Mouse (Mus musculus) urinary bladder, postnatal 14 days (tissue): Measurements from ENCODE around the gene Nhlrc4.

ENCODE experiments used
- DNase-seq: peaks from one replicate; pipeline ENCODE4 v3.0.0; 2021; ENCODE audit warnings: low spot score

Gene Nhlrc4

DNA sequence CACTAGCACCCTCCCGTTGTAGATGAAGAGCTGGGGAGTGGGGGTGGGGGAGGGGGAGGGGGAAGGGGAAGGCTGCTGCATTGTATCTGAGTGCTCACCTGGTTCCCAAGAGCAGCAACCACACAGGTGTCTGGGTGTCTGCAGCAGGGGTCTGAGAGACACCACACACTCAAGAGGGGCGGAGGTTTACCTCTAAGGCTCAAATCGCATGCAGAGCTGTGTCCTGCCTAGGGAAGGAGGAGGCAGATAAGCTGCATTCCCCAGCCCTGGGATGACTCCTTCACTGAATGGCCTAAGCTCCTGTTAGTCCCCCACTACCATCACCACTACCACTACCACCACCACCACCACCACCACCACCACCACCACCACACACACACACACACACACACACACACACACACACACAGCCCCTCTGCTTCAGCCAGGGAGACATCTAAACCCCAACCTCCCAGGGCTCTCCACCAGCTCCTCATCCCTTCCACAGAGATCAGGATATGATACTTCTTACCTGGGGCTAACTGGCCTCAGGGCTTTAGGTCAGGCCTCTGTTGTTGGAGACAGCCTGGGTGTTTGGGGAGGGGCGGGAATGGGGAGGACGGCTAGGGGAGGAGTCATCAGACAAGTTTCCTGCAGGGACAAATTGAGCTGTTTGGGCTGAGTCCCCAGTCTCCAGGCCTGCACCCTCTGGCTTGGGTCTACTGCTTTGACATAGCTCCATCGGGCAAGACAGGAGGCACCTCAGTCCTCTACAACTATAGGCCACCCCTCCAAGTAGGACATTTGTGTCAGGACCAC is at the start of gene Nhlrc4, which contains the start of gene Pigq:
Gene Nhlrc4 (minus strand): TSS at position 596 of the 798 bp plus-strand sequence.
Gene Pigq (minus strand): TSS at position 571 of the 798 bp plus-strand sequence.
- DNase-seq = no peak

DNA sequence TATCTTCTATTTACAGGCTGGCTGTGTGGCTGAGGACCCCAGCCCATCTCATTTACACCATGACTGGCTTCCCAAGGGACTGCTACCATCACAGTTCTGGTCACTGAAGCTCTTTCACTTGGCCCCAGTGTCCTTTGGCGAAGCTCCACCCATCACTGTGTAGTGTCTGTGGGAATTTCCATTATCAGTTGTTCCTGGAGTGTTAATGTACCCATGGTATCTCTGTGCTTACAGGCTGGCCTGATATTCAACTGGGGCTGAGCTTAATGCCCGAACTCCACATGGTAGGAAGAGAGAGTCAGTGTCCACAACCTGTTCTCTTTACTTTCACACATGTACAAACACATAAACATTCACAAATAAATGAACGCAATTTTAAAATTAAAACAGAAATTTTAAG is 48.7 kb upstream of the Nhlrc4 start:
- DNase-seq = no peak

DNA sequence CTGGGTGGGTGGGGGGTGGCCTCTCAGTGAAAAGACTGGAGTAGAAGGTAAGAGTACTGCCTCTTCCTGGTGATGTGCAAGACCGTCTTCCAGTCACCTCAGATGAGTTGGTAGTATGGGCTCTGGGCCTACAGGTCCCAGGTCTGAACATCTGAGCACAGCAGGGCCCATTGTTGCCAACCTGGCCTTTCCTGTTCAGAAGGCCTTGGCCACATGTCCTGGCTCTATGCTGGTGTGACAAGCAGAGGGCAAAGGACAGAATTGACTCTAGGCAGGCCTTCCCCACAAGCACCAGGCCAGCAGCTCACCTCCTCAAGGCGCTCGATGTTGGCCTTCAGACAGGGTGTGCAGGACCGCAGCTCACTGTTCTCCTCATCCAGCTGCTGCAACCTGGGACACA is 47.5 kb upstream of the Nhlrc4 start:
- DNase-seq = no peak

DNA sequence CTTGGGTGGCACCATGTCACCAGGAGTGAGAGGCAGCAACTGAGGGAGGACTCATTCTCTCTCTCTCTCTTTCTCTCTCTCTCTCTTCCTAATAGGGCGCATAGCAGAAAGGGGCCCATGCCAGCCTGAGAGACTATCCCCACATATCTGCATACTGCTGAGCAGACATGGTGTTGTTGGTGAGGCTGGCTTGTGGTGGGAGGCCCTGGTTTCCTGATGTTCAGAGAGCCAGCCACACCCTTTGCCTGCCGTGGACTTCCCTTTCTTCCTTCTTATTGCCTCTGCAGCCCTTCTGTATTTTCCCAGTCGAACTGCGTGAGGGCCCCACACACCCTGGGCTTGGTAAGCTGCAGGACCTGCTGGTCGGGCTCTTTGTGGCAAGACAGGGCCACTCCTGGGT is 45.6 kb upstream of the Nhlrc4 start:
- DNase-seq = no peak

DNA sequence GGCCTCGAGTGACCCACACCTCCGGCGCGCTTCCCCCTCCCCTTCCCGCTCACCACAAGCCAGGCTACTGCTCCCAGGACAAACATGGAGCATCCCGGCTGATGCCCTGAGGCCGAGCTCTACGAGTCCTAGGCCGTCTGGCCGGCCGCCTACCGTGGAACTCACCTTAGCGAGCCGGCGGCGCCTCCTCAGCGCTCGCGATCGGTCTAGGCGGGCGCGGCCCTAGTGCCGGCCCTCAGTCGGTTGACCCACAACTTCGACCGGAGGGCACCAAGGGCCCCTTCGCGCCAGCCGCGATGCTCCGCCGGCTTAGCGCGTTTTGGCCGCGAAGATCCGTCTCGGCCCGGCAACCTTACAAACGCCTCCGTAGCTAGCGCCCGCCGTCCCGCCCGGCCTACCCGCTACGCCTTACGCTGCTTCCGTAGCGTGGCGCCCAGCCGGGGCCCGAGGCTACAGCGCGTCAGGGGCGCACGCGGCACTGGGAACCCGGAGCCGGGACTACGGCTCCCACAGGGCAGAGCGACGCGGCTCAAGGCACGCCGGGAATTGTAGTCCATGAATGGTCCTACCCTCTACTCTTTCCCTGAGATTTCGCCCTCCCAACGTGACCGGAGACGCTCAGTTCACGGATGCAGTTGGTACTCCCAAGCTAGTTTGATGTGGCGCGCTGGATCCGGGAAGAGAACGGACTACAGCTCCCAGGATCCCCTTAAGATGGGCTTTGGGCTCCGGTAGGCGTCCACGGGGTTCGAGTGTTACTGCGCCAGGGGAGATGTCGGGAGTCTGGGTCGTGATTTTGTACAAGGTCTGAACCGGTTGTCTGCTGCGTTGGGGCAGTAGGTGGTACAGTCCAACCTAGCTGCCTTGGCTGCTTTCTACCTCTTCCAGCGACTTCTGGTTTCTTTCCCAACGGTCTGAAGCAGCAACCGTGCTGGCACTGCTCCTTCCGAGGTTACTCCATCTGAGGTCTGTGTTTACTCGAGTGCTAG is 40.8 kb upstream of the Nhlrc4 start, which contains the start of gene Capn15:
Gene Capn15 (minus strand): TSS at position 491 of the 989 bp plus-strand sequence.
- peak; percentile 93 for DNase-seq

DNA sequence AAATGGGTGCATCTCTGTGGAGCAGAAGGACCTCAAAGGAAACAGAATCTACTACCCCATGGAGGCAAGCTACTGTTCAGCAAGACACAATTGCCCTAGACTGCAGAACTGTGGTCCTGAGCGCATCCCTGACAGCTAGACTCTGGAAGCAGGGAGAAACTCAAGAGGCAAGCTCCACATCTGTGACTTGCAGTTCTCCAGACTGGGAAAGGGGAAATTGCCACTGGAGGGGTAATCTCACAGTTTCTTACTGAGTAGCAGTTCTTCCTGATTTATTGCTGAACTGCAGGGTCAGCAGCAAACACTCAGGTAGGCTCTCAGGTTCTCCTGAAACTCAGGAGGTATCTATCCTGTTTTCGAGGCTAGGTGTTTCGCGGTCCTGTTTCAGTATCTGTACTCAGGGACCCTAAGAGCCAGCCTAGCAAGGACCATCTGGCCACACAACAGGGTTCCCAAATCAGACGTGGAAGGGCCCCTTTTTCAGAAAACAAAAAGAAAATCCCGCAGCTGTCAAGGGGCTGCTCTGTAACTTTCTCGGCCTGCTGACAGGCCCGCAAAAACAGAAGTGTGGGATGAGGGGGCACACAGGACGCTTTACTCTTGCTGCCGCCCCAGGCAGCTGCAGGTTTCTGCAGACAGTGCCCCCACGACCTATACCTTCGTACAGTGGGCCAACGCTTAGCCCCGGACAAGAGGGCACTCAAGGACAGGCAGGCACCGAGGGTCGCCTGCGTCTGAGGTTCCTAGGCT is 40.0 kb upstream of the Nhlrc4 start:
- DNase-seq = no peak

DNA sequence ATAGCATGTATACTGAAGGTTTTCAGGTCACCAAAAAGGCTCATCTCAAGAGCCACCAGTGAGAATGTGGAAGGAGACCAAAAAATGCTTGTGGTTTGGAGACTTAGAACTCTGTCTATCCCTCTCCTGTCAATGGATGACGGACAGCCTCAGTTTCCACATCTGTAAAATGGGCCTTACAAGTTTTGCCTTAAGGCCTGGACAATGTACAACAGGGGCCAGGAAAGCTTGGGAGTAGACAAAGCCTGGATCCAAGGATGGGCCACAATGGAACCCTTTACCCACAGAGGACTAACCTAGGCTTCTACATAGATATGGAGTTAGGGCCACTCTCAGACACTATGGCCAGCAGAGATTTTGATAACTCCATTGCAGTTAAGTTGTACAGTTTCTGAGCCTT is 39.3 kb upstream of the Nhlrc4 start:
- DNase-seq = no peak

DNA sequence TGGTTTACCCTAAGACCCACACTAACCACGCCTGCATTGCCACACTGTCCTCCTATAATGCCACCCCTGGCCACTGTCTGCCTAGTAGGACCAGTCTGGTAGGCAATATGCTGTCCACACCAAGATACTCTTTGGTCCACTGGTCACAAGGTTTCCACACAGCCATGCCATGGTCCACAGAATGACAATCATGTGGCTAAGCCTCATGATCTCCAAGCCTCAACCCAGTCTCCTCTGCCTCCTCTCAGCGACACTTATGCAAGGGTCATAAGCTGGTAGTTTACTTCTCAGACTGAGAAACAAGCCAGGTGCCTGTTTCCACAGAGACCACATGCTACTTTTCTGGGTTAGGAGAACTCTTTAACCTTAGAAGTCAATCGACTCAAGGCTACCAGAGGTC is 38.2 kb upstream of the Nhlrc4 start:
- no peak for DNase-seq

DNA sequence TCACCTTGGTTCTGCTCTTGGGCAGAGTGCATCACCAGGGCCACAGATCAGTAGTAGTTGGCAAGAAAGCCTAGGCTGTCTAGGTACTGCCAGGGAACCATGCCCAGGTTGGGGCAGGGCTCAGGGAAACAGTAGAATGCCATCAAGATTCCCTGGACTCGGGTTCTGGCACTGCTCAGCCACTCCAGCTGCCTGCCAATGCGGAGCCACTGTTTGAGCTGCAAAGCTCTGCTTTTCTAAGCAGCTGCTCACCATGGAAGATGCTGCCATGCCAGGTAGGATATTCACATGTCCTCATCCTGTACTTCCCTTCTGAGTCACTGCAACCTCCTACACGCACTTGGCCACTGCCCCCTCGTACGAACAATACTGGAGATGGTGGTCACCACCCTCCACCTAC is 36.1 kb upstream of the Nhlrc4 start:
- peak; percentile 29 for DNase-seq

DNA sequence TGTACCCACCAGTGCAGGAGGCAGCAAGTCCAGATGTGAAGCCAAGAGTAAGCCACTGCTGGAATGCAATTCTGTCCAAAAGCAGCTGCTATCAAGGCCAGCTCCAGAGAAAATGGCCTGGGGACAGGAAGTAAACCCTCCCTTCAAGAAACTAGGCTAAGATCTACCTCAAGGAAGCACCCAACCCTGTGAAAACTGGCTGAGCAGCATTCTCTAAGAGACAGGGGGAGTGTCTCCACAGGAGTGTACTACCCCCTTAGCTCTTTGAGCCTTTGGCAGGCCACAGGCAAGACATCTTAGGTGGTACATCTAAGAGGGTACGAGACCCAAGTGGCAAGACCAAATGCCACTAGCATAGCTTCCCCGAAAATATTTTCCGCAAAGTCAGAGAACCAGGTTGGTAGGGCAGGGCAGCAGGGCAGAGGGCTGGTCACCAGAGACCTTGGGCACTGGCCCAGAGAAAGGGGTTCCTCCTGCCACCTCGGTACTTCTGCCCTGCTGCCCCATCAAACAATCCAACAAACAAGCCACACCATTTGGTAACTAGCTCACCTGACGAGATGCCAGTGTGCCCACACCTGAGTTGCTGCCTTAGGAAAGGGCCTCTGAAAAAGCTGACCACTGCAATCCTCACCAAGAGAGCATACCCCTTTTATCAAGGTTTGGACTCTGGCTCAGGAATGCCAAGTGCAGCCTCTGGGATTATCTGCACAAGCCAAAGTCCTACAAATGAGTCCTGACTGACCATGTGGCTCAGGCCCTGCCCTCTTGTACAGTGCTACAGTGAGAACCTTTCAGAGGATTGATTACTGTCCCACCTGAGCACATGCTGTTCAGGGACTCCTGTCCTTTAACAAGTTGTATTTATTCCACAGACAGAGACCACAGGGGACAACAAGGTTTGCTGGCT is 35.3 kb upstream of the Nhlrc4 start:
- peak; percentile 60 for DNase-seq

DNA sequence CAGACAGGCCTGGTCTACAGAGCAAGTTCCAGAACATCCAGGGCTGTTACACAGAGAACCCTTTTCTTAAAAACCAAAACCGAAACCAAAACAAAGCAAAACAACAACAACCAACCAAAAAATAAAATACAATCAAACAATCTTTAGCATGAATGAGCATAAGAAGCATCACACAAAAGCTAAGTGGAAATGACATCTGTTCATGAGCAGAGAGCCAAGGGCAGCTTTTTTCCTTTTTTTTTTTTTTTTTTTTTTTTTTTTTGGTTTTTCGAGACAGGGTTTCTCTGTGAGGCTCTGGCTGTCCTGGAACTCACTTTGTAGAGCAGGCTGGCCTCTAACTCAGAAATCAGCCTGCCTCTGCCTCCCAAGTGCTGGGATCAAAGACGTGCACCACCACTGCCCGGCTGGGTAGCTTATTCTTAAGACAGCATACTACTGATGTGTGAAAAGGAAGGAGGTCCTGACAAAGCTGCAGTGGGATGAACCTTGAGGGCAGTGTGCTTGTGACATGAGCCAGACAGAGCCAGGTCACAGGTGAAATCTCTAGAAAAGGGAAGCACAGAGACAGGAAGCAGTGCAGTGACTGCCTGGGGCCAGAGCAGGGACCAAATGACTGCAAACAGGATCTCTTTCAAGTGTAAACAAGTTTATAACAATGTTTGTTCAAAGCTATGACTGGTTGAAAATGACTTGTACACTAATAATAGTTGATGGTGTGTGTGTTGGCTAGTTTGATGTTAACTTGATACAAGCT is 26.4 kb upstream of the Nhlrc4 start:
- DNase-seq = no peak

DNA sequence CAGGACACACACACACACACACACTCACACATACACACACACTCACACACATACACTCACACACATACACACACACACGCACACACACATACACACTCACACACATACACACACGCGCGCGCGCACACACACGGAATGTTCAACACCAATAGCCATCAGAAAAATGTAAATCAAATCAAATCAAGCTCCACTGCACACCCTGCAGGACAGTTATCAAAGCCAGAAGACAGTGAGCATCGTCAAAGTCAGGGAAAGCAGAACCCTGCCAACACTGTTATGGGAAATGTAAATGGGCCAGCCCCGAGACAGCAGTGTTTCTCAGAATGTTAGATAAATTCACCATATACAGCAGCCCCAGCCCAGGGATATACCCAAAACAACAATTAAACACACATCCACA is 25.7 kb upstream of the Nhlrc4 start:
- no peak for DNase-seq

DNA sequence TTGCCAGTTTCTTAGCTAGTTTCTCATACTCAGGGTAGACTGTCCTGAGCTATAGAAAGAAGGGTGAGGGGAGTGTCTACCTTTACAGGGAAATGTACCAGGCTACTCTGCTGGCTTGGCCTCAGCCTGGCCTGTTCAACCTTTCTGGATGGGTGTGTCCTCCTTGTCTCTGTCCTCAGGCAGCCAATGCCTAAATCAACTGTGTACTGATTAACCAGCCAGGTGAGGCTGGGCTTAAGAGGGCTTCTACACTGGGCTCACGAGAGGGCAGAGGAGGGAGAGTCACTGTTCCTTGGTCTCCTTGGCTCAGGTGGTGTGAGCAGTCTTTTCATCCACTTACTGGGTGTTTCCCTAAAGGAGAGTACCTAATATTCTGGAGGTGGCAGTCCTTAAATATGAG is 23.4 kb upstream of the Nhlrc4 start:
- DNase-seq = no peak

DNA sequence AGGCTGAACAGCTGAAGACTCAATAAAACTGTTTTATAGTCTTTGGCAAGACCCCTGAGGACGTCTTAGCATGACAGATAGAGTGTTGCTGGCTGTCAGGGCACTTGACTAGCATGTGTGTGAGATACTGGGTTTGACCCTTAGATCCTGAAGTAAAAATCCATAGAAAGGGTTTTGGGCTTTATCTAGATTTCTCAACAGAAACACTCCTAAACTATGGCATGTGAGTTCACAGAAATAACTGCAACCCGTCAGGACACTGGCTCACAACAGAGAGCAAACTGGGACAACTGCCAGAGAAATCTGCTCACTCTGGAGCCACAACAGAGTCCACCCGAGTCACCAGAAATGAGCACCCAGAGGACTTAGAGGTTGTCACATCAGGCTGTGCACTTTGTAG is 22.9 kb upstream of the Nhlrc4 start:
- DNase-seq = no peak

DNA sequence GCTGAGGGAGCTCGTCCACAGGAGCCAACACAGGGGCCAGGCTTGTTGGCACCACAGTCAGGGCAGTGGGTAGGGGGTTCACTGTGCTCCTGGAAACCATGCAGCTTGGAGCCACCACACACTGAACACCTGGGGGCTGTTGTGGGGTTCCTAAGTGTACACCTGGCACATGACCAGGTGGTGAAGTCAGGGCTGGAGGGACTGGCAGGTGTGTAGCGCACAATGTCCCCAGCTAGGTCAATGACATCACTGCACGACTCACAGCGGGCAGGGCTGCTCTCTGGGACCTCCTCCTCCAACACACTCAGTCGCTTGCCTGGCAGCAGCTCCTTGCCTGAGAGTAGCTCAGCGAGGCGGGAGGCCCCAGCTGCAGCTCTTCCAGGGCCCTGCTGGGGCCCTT is 19.5 kb upstream of the Nhlrc4 start:
- no peak for DNase-seq

DNA sequence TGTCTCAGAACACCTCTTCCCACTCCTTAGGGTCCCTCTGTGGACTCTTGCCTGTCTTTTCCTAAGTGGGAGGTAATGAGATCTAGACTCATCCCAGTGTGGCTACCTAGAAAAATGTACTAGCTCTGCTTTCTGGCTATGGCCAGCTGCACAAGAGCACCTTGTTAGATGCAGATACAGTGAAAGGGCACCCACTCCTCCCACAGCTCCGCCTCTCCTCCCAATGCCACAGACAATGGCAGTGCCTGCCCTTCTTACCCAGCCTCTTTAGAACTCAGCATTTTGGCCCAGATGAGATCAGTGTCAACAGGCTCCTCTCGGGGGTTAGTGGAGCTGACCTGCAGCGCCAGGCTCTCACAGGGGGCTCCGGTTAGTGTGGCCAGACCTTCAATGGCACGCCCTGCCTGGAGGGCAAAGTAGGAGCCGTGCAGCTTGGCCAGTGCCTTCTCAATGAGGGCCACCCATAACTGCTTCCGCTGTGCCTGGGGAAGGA is 17.7 kb upstream of the Nhlrc4 start:
- no peak for DNase-seq

DNA sequence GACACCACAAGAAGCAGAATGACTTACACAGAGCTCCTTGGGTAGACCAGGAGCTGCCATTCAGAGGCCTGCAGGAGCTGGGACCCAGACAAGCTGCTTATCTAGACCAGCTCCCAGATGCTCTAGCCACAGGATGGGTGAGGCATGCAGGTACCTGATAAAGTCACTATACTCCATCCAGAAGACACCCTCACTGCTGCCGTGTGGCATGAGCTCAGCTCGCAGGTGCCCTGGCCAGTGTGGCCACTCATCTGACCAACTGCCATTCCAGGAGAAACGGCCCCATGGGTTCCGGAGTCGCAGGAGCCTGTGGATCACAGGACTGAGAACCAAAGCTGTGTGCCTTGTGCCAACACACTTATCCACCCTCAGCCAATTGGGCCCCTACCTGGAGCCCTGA is 16.8 kb upstream of the Nhlrc4 start:
- no peak for DNase-seq

DNA sequence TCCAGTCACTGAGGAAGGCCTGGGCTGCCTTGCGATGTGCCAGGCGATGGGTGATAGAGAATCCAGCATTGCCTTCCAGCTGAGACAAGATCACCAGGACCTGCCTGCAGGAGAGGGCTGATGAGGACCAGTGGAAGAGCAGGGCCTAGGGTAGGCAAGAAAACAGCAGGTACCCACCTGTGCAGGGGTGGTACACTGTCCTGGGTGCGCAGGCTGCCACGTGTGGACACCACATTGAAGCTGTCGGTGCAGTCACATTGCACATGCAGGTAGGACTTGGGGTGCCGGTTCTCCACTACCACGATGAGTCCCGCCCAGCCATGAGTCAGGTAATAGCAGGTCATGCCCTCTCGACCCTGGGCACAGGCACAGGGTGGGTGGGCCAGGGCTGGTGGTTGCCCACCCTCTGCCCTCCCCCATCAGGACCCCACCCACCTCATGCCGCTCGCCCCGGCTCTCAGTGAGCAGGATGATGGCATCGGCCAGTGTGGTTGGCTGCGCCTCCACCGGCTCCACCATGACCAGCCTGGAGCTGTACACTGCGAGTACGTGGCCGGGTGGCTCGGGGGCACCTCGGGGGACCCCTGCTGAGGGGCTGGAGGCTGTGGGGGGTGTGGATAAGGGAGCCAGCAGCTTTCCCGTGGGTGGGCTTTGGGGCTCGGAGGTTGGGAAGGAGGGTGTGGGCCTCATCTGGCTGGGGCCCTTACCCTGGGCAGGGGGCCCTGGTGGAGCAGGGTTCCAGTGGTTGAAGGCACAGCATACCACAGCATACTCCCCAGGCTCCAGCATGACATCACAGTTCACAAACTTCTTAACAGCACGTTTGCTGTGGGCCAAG is 15.1 kb upstream of the Nhlrc4 start:
- no peak for DNase-seq
